In genomic region chr6:86909881-86910280, GRCm38 (mm10) we compare ENCODE assay signal across 29 mouse cellular contexts.
DNase-seq lines count a peak whose midpoint lies in the region; ATAC-seq lines count a peak whose summit lies in the region.
"Had no signal": no experiment of that assay in that cellular context is flagged by ENCODE, and none has a peak within 500 bp of the region (broad histone marks: within the 10 kb centered on the region; RNA-seq: fewer than 3 reads in every experiment).

No protein-coding gene starts in this region.

- peak; percentile 70 for ATAC-seq in CD4-positive, CD25-positive, alpha-beta regulatory T cell, adult 4 months
- ATAC-seq in hindbrain, embryonic 14.5 days (ENCODE audit: low FRiP score): no peak
- no peak for ATAC-seq in neural tube, embryonic 15.5 days (ENCODE audit: low FRiP score)
- ATAC-seq: forebrain, embryonic 15.5 days; intestine, embryonic 16.5 days had no signal

- H3K9ac ChIP-seq in hindbrain, embryonic 14.5 days: no peak overlapping the region
- no peak overlapping the region for H3K9ac ChIP-seq in neural tube, embryonic 15.5 days (replicated peaks)
- H3K9ac ChIP-seq: embryonic facial prominence, embryonic 13.5 days; forebrain, embryonic 12.5 days; forebrain, embryonic 15.5 days; heart, embryonic 12.5 days; heart, embryonic 15.5 days; hindbrain, embryonic 15.5 days had no signal

- H3K9me3 ChIP-seq in hindbrain, embryonic 14.5 days (ENCODE audit: control insufficient read depth, low read length): no peaks in the 10 kb centered on the region
- no peaks in the 10 kb centered on the region for H3K9me3 ChIP-seq in neural tube, embryonic 15.5 days (replicated peaks)
- H3K9me3 ChIP-seq: embryonic facial prominence, embryonic 10.5 days; embryonic facial prominence, embryonic 13.5 days; forebrain, embryonic 12.5 days; forebrain, embryonic 15.5 days; heart, embryonic 12.5 days; heart, embryonic 15.5 days; hindbrain, embryonic 15.5 days had no signal

- peak; percentile 18 for DNase-seq in thymus, postnatal 14 days
- DNase-seq in thymus, postnatal 4 days: no peak
- DNase-seq in induced T-regulatory cell, adult 2 months (ENCODE audit: low read depth): peak; percentile 57
- peak; percentile 59 for DNase-seq in naive thymus-derived CD4-positive, alpha-beta T cell, adult 2 months (ENCODE audit: low read depth)
- DNase-seq in adrenal gland, adult (ENCODE audit: inconsistent age in 2 of 2, low spot score in 1 of 2): no peak
- DNase-seq in hindbrain, embryonic 14.5 days (ENCODE audit: low spot score): no peak
- DNase-seq: adrenal gland, adult 8-10 months; adrenal gland, postnatal 25 days; cerebellum, adult 11-12 months; cerebellum, adult 8-10 months; cerebellum, postnatal 10 days; cerebellum, postnatal 36 days; embryo, embryonic 11 days; gastrocnemius, postnatal 10 days; gastrocnemius, postnatal 36 days; heart, adult 18-20 months; heart, postnatal 10 days; heart, postnatal 4 days had no signal

- H3K4me2 ChIP-seq in hindbrain, embryonic 14.5 days (replicated peaks): no peak overlapping the region
- no peak overlapping the region for H3K4me2 ChIP-seq in neural tube, embryonic 15.5 days
- H3K4me2 ChIP-seq: embryonic facial prominence, embryonic 13.5 days; forebrain, embryonic 12.5 days; forebrain, embryonic 15.5 days; heart, embryonic 12.5 days; heart, embryonic 15.5 days; hindbrain, embryonic 15.5 days had no signal

- no peaks in the 10 kb centered on the region for H3K36me3 ChIP-seq in hindbrain, embryonic 14.5 days (replicated peaks; ENCODE audit: control insufficient read depth, insufficient read depth)
- H3K36me3 ChIP-seq in neural tube, embryonic 15.5 days: no peaks in the 10 kb centered on the region
- H3K36me3 ChIP-seq: embryonic facial prominence, embryonic 10.5 days; embryonic facial prominence, embryonic 13.5 days; forebrain, embryonic 12.5 days; forebrain, embryonic 15.5 days; hindbrain, embryonic 15.5 days had no signal

- H3K4me3 ChIP-seq in hindbrain, embryonic 14.5 days (replicated peaks; ENCODE audit: low read length): no peak overlapping the region
- no peak overlapping the region for H3K4me3 ChIP-seq in neural tube, embryonic 15.5 days (replicated peaks)
- H3K4me3 ChIP-seq: embryonic facial prominence, embryonic 10.5 days; embryonic facial prominence, embryonic 13.5 days; erythroblast, embryonic 14.5 days; forebrain, embryonic 12.5 days; forebrain, embryonic 15.5 days; heart, embryonic 12.5 days; heart, embryonic 15.5 days; hindbrain, embryonic 15.5 days had no signal

- H3K27ac ChIP-seq in hindbrain, embryonic 14.5 days: no peak overlapping the region
- H3K27ac ChIP-seq in neural tube, embryonic 15.5 days (replicated peaks): no peak overlapping the region
- H3K27ac ChIP-seq: embryonic facial prominence, embryonic 10.5 days; embryonic facial prominence, embryonic 13.5 days; forebrain, embryonic 12.5 days; forebrain, embryonic 15.5 days; heart, embryonic 15.5 days; hindbrain, embryonic 15.5 days had no signal

- H3K4me1 ChIP-seq in hindbrain, embryonic 14.5 days (replicated peaks; ENCODE audit: control insufficient read depth, insufficient read depth, low read length): no peaks in the 10 kb centered on the region
- no peaks in the 10 kb centered on the region for H3K4me1 ChIP-seq in neural tube, embryonic 15.5 days
- H3K4me1 ChIP-seq: embryonic facial prominence, embryonic 10.5 days; forebrain, embryonic 12.5 days; forebrain, embryonic 15.5 days; hindbrain, embryonic 15.5 days had no signal

- H3K27me3 ChIP-seq in hindbrain, embryonic 14.5 days (ENCODE audit: control insufficient read depth, insufficient read depth, low read length): no peaks in the 10 kb centered on the region
- H3K27me3 ChIP-seq in neural tube, embryonic 15.5 days (replicated peaks): no peaks in the 10 kb centered on the region
- H3K27me3 ChIP-seq: embryonic facial prominence, embryonic 13.5 days; forebrain, embryonic 12.5 days; forebrain, embryonic 15.5 days; heart, embryonic 12.5 days; heart, embryonic 15.5 days; hindbrain, embryonic 15.5 days had no signal

- WGBS in hindbrain, embryonic 14.5 days: 91% methylated on average over 7 of the region's 7 CpGs
- 87% methylated on average over 7 of the region's 7 CpGs for WGBS in neural tube, embryonic 15.5 days

Comparison
In these comparisons a context has a peak if more than half of its experiments do, and no peak if none do; other contexts are left out.
1. DNase-seq: peak in thymus, postnatal 14 days (single experiment), induced T-regulatory cell, adult 2 months (single experiment) and naive thymus-derived CD4-positive, alpha-beta T cell, adult 2 months (single experiment); none in thymus, postnatal 4 days (single experiment), adrenal gland, adult (0 of 2) and hindbrain, embryonic 14.5 days (single experiment).